Mouse (Mus musculus) spleen, postnatal 36 days (tissue): ENCODE data around the gene Nek4.

ENCODE experiments used
- DNase-seq, 2 experiments: peaks; one replicate each; pipeline ENCODE4 v3.0.0; 2022; ENCODE audit warnings: low spot score in 2 of 2, mixed read lengths in 1 of 2

The Nek4 gene

DNA sequence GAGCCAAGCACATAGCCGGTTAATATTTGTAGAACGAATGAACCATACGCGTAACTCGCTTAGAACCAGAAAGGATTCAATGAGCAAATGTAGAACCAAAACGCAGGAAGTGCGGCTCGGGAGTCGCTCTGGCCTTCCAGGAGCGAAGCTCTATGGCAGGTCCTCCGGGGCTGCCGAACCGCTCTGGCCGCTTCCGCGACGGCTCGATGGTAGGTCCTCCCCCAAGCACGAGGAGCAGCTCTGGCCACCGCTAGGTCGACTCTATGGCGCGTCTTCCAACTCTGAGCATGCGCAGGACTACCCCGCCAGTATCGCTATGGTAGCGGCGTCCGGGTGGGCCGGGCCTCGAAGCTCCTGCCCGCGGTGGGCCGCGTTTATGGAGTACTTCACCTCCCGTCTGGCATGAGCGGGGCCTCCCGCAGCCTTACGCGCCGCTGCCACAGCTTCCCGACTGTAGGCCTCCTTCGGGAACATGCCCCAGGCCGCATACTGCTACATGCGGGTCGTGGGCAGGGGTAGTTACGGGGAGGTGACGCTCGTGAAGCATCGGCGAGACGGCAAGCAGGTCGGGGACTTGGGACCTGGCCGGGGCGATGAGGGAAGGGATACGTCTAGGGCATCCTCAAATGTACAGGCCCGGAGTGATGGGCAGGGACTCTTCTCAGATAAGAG is at the start of gene Nek4:
TSS of gene Nek4 (plus strand) at position 224 of the 672 bp plus-strand sequence.
- DNase-seq: peak; percentile 95 to 96

DNA sequence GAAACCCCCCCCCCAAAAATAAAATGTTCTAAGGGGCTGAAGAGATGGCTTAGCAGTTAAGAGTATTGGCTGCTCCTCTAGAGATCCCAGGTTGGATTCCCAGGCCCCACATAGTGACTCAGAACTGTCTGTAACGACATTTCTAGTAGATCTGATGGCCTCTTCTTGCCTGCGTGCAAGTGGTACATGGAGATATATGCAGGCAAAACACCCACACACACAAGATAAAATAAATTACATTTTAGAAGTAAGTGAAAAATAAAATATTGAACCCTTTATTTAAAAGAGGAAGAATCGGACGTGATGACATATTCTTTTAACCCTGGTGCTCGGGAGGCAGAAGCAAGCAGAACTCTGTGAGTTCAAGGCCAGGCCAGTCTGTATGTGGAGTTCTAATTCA is 48.5 kb upstream of the Nek4 start:
- DNase-seq: no peak

GRCm38 (mm10) chr14:30903036-30903435 is 48.1 kb upstream of the Nek4 start:
- no peak for DNase-seq

GRCm38 (mm10) chr14:30904307-30904706 is 46.9 kb upstream of the Nek4 start:
- DNase-seq: no peak

DNA sequence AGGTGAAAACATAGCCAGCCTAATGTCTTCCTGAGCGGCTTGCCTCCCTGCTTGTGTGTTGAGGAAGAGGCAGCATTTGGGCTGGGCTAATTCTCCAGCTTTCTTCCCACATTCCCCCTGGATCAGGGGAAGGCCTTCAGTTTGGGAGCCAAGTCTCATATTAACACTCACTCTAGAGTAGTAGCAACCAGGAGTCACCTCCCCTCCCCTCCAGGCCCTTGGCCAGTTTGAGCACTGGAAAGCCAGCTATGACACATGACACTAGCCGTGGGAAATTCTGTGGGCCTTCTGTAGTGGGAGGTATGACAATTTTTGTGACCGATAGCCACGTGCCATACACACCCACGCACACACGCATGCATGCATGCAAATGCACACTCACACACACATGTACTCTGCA is 45.2 kb upstream of the Nek4 start:
- no peak for DNase-seq

GRCm38 (mm10) chr14:30907814-30908265 is 43.3 kb upstream of the Nek4 start:
- DNase-seq: peak; percentile 52 to 57

DNA sequence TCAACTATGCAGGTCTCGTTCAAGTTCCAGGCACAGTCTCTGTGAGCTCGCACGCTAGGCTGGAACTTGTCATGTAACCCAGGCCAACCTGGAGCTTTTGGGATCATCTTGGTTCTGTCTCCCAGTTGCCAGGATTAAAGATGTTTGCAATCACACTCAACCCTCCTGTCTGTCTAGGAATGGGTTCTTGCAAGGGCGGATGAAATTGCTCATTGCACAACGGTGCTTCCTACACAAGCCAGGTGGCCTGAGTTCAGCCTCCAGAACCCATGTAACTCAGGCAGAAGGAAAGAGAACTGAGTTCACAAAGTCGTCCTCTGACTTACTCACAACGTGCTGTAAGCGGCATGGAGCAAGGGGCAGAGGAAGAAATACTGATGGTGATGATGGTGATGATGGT is 40.0 kb upstream of the Nek4 start:
- no peak for DNase-seq

DNA sequence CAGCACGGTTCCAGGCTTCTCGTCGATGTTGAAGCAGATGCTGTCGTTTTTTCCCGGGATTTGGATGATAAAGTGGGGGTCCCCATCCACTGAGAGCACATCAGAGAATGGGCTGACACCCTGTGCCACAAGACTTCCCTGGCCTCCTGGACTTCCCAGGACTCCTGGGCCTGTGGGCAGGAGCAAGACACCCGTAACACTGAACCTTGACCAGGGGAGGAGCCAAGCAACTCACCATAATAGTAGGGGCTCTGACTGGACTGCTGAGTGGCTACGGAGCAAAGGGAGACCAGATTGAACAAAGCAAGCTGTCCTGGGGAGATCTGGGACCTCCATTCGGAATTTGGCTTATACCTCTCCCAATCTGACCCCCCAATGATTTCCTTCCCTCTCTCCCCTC is 38.5 kb upstream of the Nek4 start:
- DNase-seq: no peak

GRCm38 (mm10) chr14:30913404-30913803 is 37.8 kb upstream of the Nek4 start:
- DNase-seq: no peak

DNA sequence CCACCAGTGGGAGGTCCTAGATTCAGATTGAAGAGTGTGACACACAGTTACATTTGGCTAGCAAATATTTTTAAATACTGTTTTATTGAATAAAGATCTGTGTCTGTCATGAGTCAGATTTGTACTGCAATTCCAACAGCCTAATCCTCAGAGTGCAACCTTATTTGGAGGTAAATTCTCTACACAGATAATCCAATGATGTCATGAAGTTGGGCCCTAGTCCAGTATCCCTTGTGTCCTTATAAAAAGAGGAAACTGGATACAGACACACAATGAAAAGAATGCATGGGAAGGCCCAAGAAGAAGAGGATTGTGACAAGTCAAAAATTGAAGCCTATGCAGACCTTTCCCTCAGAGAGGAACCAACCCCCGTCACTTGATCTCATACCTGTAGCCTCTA is 34.7 kb upstream of the Nek4 start:
- DNase-seq: no peak

- no peak for DNase-seq
Measured at GRCm38 (mm10) chr14:30922053-30922670, 29.0 kb upstream of the Nek4 start.

GRCm38 (mm10) chr14:30923375-30924105 is 27.6 kb upstream of the Nek4 start, which contains the start of gene Itih3:
Gene Itih3 (minus strand): TSS chr14:30923760.
- DNase-seq: no peak

GRCm38 (mm10) chr14:30925492-30925891 is 25.7 kb upstream of the Nek4 start:
- DNase-seq: no peak

DNA sequence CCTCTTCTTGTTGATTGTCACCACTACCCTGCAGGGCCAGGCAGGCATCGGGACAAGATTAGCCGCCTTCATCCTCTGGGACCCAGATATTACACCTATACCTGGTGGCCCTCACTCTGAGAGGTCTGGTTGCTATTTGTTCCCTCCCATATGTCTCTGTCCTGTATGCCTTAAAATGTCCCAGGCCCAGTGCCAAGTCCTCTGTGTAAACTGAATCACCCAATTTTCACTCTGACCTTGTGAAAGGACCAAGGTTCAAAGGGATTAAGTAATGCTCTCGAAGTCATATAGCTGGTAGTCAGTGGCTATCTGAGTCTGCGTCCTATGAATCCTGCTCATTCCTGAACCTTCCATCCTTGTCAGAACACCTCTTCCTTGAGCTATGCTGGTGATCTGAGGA is 20.8 kb upstream of the Nek4 start:
- DNase-seq: no peak

- DNase-seq: no peak
Measured at GRCm38 (mm10) chr14:30933351-30933750, 17.8 kb upstream of the Nek4 start.

GRCm38 (mm10) chr14:30942254-30942653 is 8.9 kb upstream of the Nek4 start:
- DNase-seq: no peak

GRCm38 (mm10) chr14:30943038-30943437 is 8.1 kb upstream of the Nek4 start, which contains the start of gene Itih1:
Gene Itih1 (minus strand): TSS chr14:30943289.
- DNase-seq: no peak

- peak; percentile 17 to 37 for DNase-seq
Measured at GRCm38 (mm10) chr14:30943860-30944674, 7.1 kb upstream of the Nek4 start.

DNA sequence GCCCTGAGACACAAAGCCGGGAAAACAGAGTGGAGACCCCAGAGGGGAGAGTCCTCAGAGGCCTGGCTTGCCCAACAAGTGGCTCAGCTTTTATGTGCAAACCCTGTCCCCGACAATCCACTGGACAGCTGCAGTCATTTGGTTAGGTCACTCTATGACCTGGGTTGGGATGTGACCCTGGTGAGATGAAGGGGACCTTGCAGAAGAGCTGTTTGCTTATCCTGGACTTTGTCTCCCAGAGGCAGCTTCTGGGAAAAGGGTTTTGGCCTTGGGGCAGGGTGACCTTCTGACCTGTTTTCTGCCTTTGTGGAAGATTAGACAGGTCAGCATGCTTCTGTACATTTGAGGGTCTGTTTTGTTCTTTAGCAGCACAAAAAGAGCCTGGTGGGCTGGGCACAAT is 6.4 kb upstream of the Nek4 start:
- DNase-seq: no peak

GRCm38 (mm10) chr14:30949986-30950385 is 1.2 kb upstream of the Nek4 start:
- DNase-seq: no peak

- no peak for DNase-seq
Measured at GRCm38 (mm10) chr14:30958517-30958916, 7.3 kb downstream of the Nek4 start.

DNA sequence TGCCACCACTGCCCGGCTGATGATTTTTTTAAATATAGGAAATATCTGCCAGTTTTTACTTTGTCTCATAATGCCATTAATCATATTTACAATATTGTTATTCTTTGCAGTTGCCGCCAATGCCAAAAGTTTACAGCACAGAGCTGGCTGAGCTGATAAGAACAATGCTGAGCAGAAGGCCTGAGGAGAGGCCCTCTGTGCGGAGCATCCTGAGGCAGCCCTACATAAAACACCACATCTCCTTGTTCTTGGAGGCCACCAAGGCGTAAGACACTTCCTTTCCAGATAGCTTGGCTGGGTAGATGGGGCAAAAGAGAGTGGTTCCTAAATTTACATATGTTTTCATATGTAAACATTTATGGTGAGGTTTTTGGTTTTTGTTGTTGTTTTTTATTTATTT is 7.9 kb downstream of the Nek4 start:
- DNase-seq: no peak
